Mouse (Mus musculus) embryonic fibroblast, embryonic 13.5 days (primary cell): ENCODE measurements at regions not wholly inside any gene's neighbourhood (a gene's known extent, or its start where the extent isn't known, plus 50 kb on each side); places are given as distances from the start of the nearest gene placed in this dataset.

Source experiments
- CTCF ChIP-seq: IDR thresholded peaks from 2 replicates; pipeline ENCODE4 v1.5.1; 2011; ENCODE audit warnings: mild to moderate bottlenecking, control low read depth, low read length, moderate library complexity, borderline replicate concordance; ENCODE audit not compliant: insufficient read depth
- POLR2A ChIP-seq: IDR thresholded peaks from 2 replicates; pipeline ENCODE4 v1.6.1; 2011; ENCODE audit warnings: low read depth, mild to moderate bottlenecking, control low read depth, low read length, moderate library complexity

DNA sequence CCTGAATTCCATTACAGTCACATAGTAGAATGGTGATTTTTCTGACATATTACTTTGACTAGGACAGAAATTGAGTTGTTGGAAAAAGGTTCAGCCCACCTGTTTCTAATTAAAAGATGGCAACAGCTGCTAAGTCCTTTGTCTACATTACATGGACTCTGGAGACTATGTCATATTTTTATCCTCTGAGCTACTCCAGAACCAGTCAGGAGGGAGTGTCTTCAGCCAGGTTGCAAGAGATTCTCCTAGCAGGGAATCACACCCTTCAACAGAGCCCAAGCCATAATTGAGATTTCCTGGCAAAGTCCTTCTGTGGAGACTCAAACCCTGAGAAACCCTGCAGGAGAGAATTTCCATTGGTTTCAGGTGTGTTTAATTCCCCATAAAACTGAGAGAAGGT lies 123.2 kb upstream of the Gm21293 start:
- TF ChIP-seq POLR2A (no peak), CTCF (no peak)
